Mouse (Mus musculus) hindbrain, embryonic 11.5 days (tissue): ENCODE data around the gene Pvalb. TPM values are rescaled to one million over a fixed set of nuclear protein-coding genes. Genes with fewer than 3 reads are reported as not detected.

Experiments used
- ATAC-seq: fragments of 200-750 bp; cut with Nextera tagmentation; 2 replicates; pipeline ENCODE4 v1.8.0; 2017; ENCODE audit warnings: mild to moderate bottlenecking, moderate TSS enrichment, moderate library complexity; ENCODE audit not compliant: low FRiP score
- DNase-seq: peaks from one replicate; pipeline ENCODE4 v3.0.0-alpha.2; 2015; ENCODE audit warnings: low spot score
- H3K27ac ChIP-seq: fragments of 300-500 bp; sonication (generic); 2 replicates; pipeline ENCODE4 v1.5.1; 2014; ENCODE audit warnings: mild to moderate bottlenecking, low read depth, low read length
- H3K27me3 ChIP-seq: fragments of 300-500 bp; sonication (generic); 2 replicates; pipeline ENCODE4 v1.6.1; 2014; ENCODE audit warnings: mild to moderate bottlenecking, low read length, moderate library complexity, mixed read lengths; ENCODE audit not compliant: control insufficient read depth, insufficient read depth
- H3K36me3 ChIP-seq: fragments of 300-500 bp; sonication (generic); 2 replicates; pipeline ENCODE4 v1.6.1; 2014; ENCODE audit warnings: mild to moderate bottlenecking, low read length, moderate library complexity, mixed read lengths; ENCODE audit not compliant: control insufficient read depth, insufficient read depth
- H3K4me1 ChIP-seq: fragments of 300-500 bp; sonication (generic); replicated peaks from 2 replicates; pipeline ENCODE4 v1.6.1; 2014; ENCODE audit warnings: low read length, mixed read lengths; ENCODE audit not compliant: control insufficient read depth, insufficient read depth
- H3K4me2 ChIP-seq: fragments of 300-500 bp; sonication (generic); replicated peaks from 2 replicates; pipeline ENCODE4 v1.6.1; 2014; ENCODE audit warnings: mild to moderate bottlenecking, low read depth, low read length
- H3K4me3 ChIP-seq: fragments of 300-500 bp; sonication (generic); 2 replicates; pipeline ENCODE4 v1.5.1; 2014; ENCODE audit warnings: low read depth, low read length
- H3K9ac ChIP-seq: fragments of 300-500 bp; sonication (generic); 2 replicates; pipeline ENCODE4 v1.6.1; 2014; ENCODE audit warnings: low read depth, low read length
- H3K9me3 ChIP-seq: fragments of 300-500 bp; sonication (generic); 2 replicates; pipeline ENCODE4 v1.6.1; 2016; ENCODE audit warnings: low read length; ENCODE audit not compliant: control insufficient read depth
- WGBS: fragments of 180-500 bp; shearing (Covaris S2); extraction: QIAGEN DNeasy Blood & Tissue Kit; methylation state at CpG from one replicate; pipeline ENCODE4 v1.1.7; 2014; 5-methylcytosine and 5-hydroxymethylcytosine counted together
- polyA plus RNA-seq: library from polyadenylated mRNA; unstranded; fragments of >200 nt; fragmentation: Nextera tagmentation; extraction: Ambion mirVana; gene quantifications from 2 replicates; pipeline ENCODE4 v1.2.1, GENCODE M21; 2014

Gene Pvalb
- polyA plus RNA-seq, 1 experiment from 2014 or later = 1.2 TPM

- Histone ChIP-seq H3K27ac (no peak overlapping the region), H3K4me1 (peaks cover 2% of the 10 kb centered on the region), H3K4me2 (no peak overlapping the region), H3K9me3 (no peaks in the 10 kb centered on the region), H3K4me3 (no peak overlapping the region), H3K27me3 (peaks cover 2% of the 10 kb centered on the region; the same call in 1 of the 2 replicates), H3K9ac (no peak overlapping the region), H3K36me3 (no peaks in the 10 kb centered on the region)
- WGBS = 89% methylated on average over 4 of the region's 4 CpGs
- DNase-seq (no peak), ATAC-seq (no peak)
Observed at GRCm38 (mm10) chr15:78185609-78186008, 20.6 kb downstream of the Pvalb start.

DNA sequence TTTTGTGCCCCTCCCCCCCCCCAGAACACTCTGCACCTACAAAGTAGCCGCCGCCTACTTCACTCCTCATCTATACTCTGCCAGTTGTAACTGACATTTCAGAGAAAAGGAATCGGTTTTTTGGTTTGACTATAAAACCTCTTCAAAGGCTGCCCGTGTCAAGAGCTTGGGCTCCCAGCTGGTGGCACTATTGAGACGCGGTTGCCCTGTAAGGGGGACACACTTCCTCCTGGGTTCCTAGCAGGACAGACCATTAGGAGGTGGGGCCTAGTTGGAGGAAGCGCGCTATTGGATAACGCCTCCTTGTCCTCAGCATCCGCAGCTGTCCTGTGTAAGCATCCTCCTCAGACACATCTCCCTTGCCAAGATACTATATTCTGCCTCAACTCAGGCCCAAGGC is 21.3 kb downstream of the Pvalb start:
- Histone ChIP-seq H3K36me3 (no peaks in the 10 kb centered on the region), H3K9ac (no peak overlapping the region), H3K27me3 (peaks cover 2% of the 10 kb centered on the region; the same call in 1 of the 2 replicates), H3K4me1 (peaks cover 2% of the 10 kb centered on the region), H3K4me3 (no peak overlapping the region), H3K9me3 (no peaks in the 10 kb centered on the region), H3K27ac (no peak overlapping the region), H3K4me2 (no peak overlapping the region)
- DNase-seq (peak; percentile 74), ATAC-seq (peak; percentile 78; the same call in 1 of the 2 replicates)
- WGBS = 1% methylated on average over 10 of the region's 10 CpGs

- ATAC-seq (peak; percentile 44; the same call in 1 of the 2 replicates), DNase-seq (peak; percentile 45)
- Histone ChIP-seq H3K9me3 (no peaks in the 10 kb centered on the region), H3K9ac (no peak overlapping the region), H3K4me3 (no peak overlapping the region), H3K27ac (peak overlapping the region; percentile 56; the same call in 1 of the 2 replicates), H3K36me3 (no peaks in the 10 kb centered on the region), H3K4me1 (peaks cover 2% of the 10 kb centered on the region), H3K4me2 (no peak overlapping the region), H3K27me3 (peaks cover 2% of the 10 kb centered on the region; the same call in 1 of the 2 replicates)
- 30% methylated on average over 8 of the region's 8 CpGs for WGBS
Observed at GRCm38 (mm10) chr15:78181701-78182405, 24.3 kb downstream of the Pvalb start.

DNA sequence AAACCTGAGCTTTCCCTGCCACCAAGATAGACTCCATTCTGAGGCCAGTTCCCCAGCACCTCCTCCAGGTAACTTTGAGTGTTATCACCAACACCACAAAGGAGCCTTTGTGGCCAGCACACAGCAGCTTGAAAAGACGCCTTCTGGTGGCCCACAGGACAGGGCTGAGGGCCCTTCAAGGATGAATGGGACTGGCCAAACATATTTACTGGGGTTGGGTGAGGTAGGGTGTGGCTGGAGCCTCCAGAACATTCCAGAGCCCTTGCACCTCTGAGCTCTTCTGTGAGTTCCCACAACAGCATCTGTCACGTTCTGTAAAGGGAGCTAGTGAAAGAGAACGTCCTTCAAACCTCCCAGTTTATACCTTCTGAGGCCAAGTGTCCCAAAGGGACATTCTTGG is 26.4 kb downstream of the Pvalb start:
- Histone ChIP-seq H3K9me3 (no peaks in the 10 kb centered on the region), H3K4me2 (no peak overlapping the region), H3K27ac (no peak overlapping the region), H3K4me1 (peaks cover 2% of the 10 kb centered on the region), H3K4me3 (no peak overlapping the region), H3K9ac (no peak overlapping the region; the same call in 1 of the 2 replicates), H3K36me3 (no peaks in the 10 kb centered on the region), H3K27me3 (peaks cover 2% of the 10 kb centered on the region; the same call in 1 of the 2 replicates)
- WGBS = 78% methylated on average over 3 of the region's 3 CpGs
- ATAC-seq (no peak), DNase-seq (no peak)

DNA sequence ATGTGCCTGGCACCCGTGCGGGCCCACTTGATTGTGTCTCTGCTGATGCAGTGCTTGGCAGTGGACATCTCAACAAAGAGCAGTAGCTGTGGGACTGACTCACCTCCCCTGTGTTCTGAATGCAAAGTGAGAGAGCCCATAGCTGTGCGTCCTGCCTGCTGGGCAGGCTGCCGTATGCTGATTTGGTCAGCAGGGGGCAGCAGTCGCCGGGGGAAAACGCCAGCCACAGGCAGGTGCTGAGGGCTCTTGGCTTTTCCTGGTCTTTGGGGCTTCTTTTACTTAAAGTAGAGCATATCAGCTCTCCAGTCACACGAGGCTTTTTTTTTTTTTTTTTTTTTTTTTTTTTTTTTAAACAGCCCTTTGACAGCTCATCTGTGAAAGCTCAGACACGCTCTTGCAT is 27.8 kb downstream of the Pvalb start:
- no peak overlapping the region for H3K4me2 ChIP-seq
- no peak for ATAC-seq

GRCm38 (mm10) chr15:78177257-78177656 is 28.9 kb downstream of the Pvalb start:
- no peaks in the 10 kb centered on the region for H3K36me3 ChIP-seq
- no peak for DNase-seq
- no peak overlapping the region for H3K4me3 ChIP-seq
- 72% methylated on average over 10 of the region's 10 CpGs for WGBS
- H3K9me3 ChIP-seq = no peaks in the 10 kb centered on the region
- no peak overlapping the region for H3K27ac ChIP-seq
- peaks cover 5% of the 10 kb centered on the region for H3K4me1 ChIP-seq
- H3K4me2 ChIP-seq = no peak overlapping the region
- H3K27me3 ChIP-seq = peaks cover 2% of the 10 kb centered on the region; the same call in 1 of the 2 replicates
- H3K9ac ChIP-seq = 0 out of 2 replicates have a peak overlapping the region, but pooled peaks have one; percentile 23
- ATAC-seq = no peak

More for the DNA sequence above, 27.8 kb downstream of the Pvalb start:
- Histone ChIP-seq H3K4me3 (no peak overlapping the region), H3K9me3 (no peaks in the 10 kb centered on the region), H3K27me3 (peaks cover 2% of the 10 kb centered on the region; the same call in 1 of the 2 replicates), H3K4me1 (peaks cover 2% of the 10 kb centered on the region), H3K27ac (no peak overlapping the region; the same call in 1 of the 2 replicates), H3K9ac (no peak overlapping the region), H3K36me3 (no peaks in the 10 kb centered on the region)
- 7% methylated on average over 9 of the region's 9 CpGs for WGBS
- DNase-seq = peak; percentile 90

DNA sequence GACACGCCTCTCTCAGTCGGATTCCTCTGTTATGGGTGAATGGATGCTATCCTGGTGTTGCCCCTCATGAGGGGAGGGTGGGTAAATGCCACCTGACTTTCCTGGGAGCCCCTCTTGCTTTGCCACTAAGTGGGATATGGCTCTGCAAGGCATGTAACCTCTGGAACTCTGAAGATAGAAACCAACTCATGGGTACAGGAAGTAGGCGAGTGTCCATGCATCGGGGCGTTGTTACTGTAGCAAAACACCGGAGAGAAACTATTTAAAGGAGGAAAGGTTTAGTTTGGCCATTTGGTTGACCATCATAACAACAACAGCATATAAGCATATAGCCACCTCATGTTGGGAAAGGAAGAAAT is 31.3 kb downstream of the Pvalb start:
- H3K36me3 ChIP-seq = no peaks in the 10 kb centered on the region
- H3K4me2 ChIP-seq = peak overlapping the region; percentile 48
- peak overlapping the region; percentile 29 for H3K4me3 ChIP-seq
- H3K9me3 ChIP-seq = no peaks in the 10 kb centered on the region
- H3K4me1 ChIP-seq = peaks cover 2% of the 10 kb centered on the region; the same call in 1 of the 2 replicates
- H3K27ac ChIP-seq = peak overlapping the region; percentile 40; the same call in 1 of the 2 replicates
- peak overlapping the region; percentile 56 for H3K9ac ChIP-seq
- 76% methylated on average over 6 of the region's 6 CpGs for WGBS
- ATAC-seq = no peak
- H3K27me3 ChIP-seq = no peaks in the 10 kb centered on the region
- no peak for DNase-seq

DNA sequence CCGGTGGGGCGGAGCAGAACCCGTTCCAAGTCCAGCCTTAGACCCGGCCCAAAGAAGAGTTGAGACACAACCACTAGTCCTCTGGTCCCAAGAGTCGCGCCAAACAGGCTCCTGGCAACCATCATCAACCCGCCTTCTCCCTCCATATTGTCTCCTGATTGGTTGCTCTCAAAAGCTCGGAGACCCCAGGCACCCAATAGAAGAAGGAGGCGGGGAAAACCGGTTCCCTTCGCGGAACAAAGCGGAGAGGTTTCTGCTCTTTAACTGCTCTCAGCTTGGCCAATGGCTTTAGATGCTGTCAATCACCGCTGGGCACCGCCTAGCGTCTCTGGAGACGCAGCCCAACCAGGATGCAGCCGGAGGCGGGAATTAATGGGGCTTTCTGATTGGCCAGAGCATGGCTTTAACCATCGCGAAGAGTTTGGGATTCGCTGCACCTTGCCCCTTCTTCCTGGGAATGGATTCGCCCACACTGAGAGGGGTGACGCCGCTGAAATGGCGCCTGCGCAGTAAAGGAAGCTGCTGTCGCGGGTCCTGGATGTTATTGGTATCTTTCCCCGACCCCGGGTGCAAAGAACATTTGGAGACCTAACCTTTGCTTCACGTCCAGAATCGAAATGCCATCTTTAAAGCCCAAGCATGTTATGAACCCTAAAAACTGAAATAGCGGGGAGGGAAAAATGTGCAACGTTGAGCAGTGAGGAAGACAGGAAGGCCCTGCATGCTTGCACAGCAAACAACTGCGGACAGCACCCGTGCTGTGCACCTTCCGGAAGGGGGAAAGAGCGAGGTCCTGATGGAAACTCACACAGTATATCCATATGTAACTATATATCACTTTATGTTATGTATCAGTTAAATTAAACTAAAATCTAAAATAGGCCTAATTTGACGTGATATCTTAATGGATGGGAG is 32.0 kb downstream of the Pvalb start, which contains the start of gene Ift27:
Gene Ift27 (minus strand): TSS at position 136 of the 915 bp plus-strand sequence.
- WGBS = 2% methylated on average over 40 of the region's 40 CpGs
- Histone ChIP-seq H3K9me3 (no peaks in the 10 kb centered on the region), H3K4me2 (peak within 1 kb of the TSS; percentile 90), H3K4me3 (peak within 1 kb of the TSS; percentile 67), H3K36me3 (no peaks in the 10 kb centered on the region), H3K9ac (peak within 1 kb of the TSS; percentile 71), H3K4me1 (peaks cover 2% of the 10 kb centered on the region; the same call in 1 of the 2 replicates), H3K27ac (peak within 1 kb of the TSS; percentile 40; the same call in 1 of the 2 replicates), H3K27me3 (no peaks in the 10 kb centered on the region)
- ATAC-seq (peak; percentile 95), DNase-seq (peak; percentile 97)
